13 mouse cellular contexts compared by ENCODE assay signal in the genomic region with DNA sequence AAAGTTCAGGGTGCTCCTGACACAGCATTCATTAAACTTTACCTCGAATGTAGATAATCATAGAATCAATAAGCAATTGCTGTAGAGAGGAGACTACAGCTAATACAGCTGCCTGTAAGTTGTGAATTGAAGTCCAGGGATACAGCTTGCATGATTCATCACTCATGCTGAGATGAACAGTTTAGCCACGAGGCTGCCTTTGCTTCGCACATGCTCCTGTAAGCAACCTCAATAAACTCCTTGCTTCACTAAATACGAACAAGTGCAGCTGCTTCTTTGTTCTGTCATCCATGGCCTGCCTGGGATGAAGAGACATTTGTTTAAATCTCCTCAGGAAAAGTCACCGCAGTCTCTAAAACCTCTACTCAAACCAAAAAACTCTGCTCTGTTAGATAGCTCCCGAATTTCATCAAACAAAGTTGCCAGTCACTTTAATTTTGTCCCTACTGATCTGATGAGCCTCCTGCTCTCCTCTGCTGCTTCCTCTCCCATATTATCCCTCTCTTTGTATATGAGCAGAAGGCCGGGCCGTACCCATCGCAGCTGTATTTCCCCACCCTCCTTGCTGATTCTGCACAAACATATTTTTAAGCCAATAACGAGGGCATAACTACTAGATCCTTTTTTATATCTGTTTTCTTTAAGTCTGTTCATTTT.
DNase-seq lines count a peak whose midpoint lies in the region; ATAC-seq lines count a peak whose summit lies in the region.
"Had no signal": no experiment of that assay in that cellular context is flagged by ENCODE, and none has a peak within 500 bp of the region (broad histone marks: within the 10 kb centered on the region; RNA-seq: fewer than 3 reads in every experiment).

No protein-coding gene starts in this region.

- no peak overlapping the region for H3K4me2 ChIP-seq in forebrain, embryonic 13.5 days
- no peak overlapping the region for H3K4me2 ChIP-seq in midbrain, embryonic 12.5 days (replicated peaks)
- no peak overlapping the region for H3K4me2 ChIP-seq in kidney, embryonic 16.5 days (replicated peaks; ENCODE audit: low read depth, low read length)
- H3K4me2 ChIP-seq: embryonic facial prominence, embryonic 15.5 days; liver, embryonic 11.5 days had no signal

- H3K9me3 ChIP-seq in forebrain, embryonic 13.5 days (replicated peaks): no peaks in the 10 kb centered on the region
- no peaks in the 10 kb centered on the region for H3K9me3 ChIP-seq in midbrain, embryonic 12.5 days
- H3K9me3 ChIP-seq in kidney, embryonic 16.5 days (ENCODE audit: low read length): no peaks in the 10 kb centered on the region
- H3K9me3 ChIP-seq: embryonic facial prominence, embryonic 15.5 days had no signal

- H3K27ac ChIP-seq in forebrain, embryonic 13.5 days: no peak overlapping the region
- H3K27ac ChIP-seq in midbrain, embryonic 12.5 days (replicated peaks): no peak overlapping the region
- H3K27ac ChIP-seq in kidney, embryonic 16.5 days (ENCODE audit: low read length): no peak overlapping the region
- H3K27ac ChIP-seq: embryonic facial prominence, embryonic 15.5 days; kidney, postnatal 0 days had no signal

- H3K36me3 ChIP-seq in forebrain, embryonic 13.5 days (ENCODE audit: poor library complexity, severe bottlenecking): no peaks in the 10 kb centered on the region
- no peaks in the 10 kb centered on the region for H3K36me3 ChIP-seq in midbrain, embryonic 12.5 days
- no peaks in the 10 kb centered on the region for H3K36me3 ChIP-seq in kidney, embryonic 16.5 days (ENCODE audit: insufficient read depth, low read length)
- H3K36me3 ChIP-seq: embryonic facial prominence, embryonic 15.5 days had no signal

- peaks cover 13% of the 10 kb centered on the region for H3K4me1 ChIP-seq in forebrain, embryonic 13.5 days
- H3K4me1 ChIP-seq in midbrain, embryonic 12.5 days: peaks cover 4% of the 10 kb centered on the region; the same call in 1 of the 2 replicates
- no peaks in the 10 kb centered on the region for H3K4me1 ChIP-seq in kidney, embryonic 16.5 days (ENCODE audit: insufficient read depth, low read length)
- H3K4me1 ChIP-seq: embryonic facial prominence, embryonic 15.5 days had no signal

- peak; percentile 65 for DNase-seq in A20 (ENCODE audit: low read depth, low spot score)
- DNase-seq in Muller cell, postnatal 12 days (ENCODE audit: inconsistent ontology term): peak; percentile 82
- no peak for DNase-seq in B cell, adult 2 months
- DNase-seq in natural killer cell, adult 2 months (ENCODE audit: low spot score in 2 of 2): no peak
- DNase-seq: adrenal gland, adult 2 months; lung, postnatal 10 days had no signal

- peak; percentile 57; the same call in 1 of the 2 replicates for ATAC-seq in forebrain, embryonic 13.5 days
- peak; percentile 62 for ATAC-seq in midbrain, embryonic 12.5 days (ENCODE audit: low FRiP score, low read depth)
- ATAC-seq in kidney, embryonic 16.5 days (ENCODE audit: low FRiP score, low TSS enrichment): no peak
- ATAC-seq: Patski had no signal

- WGBS in forebrain, embryonic 13.5 days: 26% methylated on average over 10 of the region's 10 CpGs
- WGBS in midbrain, embryonic 12.5 days: 35% methylated on average over 10 of the region's 10 CpGs
- 66% methylated on average over 10 of the region's 10 CpGs for WGBS in kidney, embryonic 16.5 days

- no peak overlapping the region for H3K4me3 ChIP-seq in forebrain, embryonic 13.5 days
- H3K4me3 ChIP-seq in midbrain, embryonic 12.5 days: no peak overlapping the region
- no peak overlapping the region for H3K4me3 ChIP-seq in kidney, embryonic 16.5 days (ENCODE audit: low read length)
- H3K4me3 ChIP-seq: embryonic facial prominence, embryonic 15.5 days had no signal

- H3K9ac ChIP-seq in forebrain, embryonic 13.5 days: no peak overlapping the region
- H3K9ac ChIP-seq in midbrain, embryonic 12.5 days (replicated peaks): no peak overlapping the region
- H3K9ac ChIP-seq in kidney, embryonic 16.5 days (replicated peaks; ENCODE audit: low read length): no peak overlapping the region
- H3K9ac ChIP-seq: embryonic facial prominence, embryonic 15.5 days had no signal

- H3K27me3 ChIP-seq in forebrain, embryonic 13.5 days: no peaks in the 10 kb centered on the region
- no peaks in the 10 kb centered on the region for H3K27me3 ChIP-seq in midbrain, embryonic 12.5 days
- no peaks in the 10 kb centered on the region for H3K27me3 ChIP-seq in kidney, embryonic 16.5 days (ENCODE audit: insufficient read depth, low read length)
- H3K27me3 ChIP-seq: embryonic facial prominence, embryonic 15.5 days; Patski had no signal

Comparison
In these comparisons a context has a peak if more than half of its experiments do, and no peak if none do; other contexts are left out.
1. DNase-seq: peak in A20 (single experiment) and Muller cell, postnatal 12 days (single experiment); none in B cell, adult 2 months (0 of 2) and natural killer cell, adult 2 months (0 of 2).